Mouse (Mus musculus) myocyte (in vitro differentiated cells): ENCODE data around the gene Pgm5.

Experiments used
- CEBPB ChIP-seq: IDR thresholded peaks from 2 replicates; pipeline ENCODE4 v1.6.1; 2011; ENCODE audit warnings: mild to moderate bottlenecking, moderate library complexity; ENCODE audit not compliant: poor library complexity, insufficient read depth, severe bottlenecking
- E2F4 ChIP-seq: IDR thresholded peaks from one replicate; pipeline ENCODE4 v1.6.1; 2011; ENCODE audit warnings: mild to moderate bottlenecking, control low read depth, moderate library complexity; ENCODE audit not compliant: insufficient read depth
- MAX ChIP-seq: IDR thresholded peaks from one replicate; pipeline ENCODE4 v1.6.1; 2011; ENCODE audit warnings: low read depth, mild to moderate bottlenecking, control low read depth
- MYOD1 ChIP-seq, 3 experiments: IDR thresholded peaks; one replicate each; pipeline ENCODE4 v1.6.1; 2011; ENCODE audit warnings: control low read depth in 2 of 3, low read depth in 2 of 3, mild to moderate bottlenecking in 2 of 3, moderate library complexity in 1 of 3; ENCODE audit not compliant: insufficient read length in 2 of 3, control insufficient read depth in 1 of 3
- MYOG ChIP-seq, 3 experiments: IDR thresholded peaks; one replicate each; pipeline ENCODE4 v1.6.1; 2011; ENCODE audit warnings: control low read depth in 2 of 3, low read depth in 2 of 3, mild to moderate bottlenecking in 2 of 3; ENCODE audit not compliant: insufficient read length in 2 of 3, control insufficient read depth in 1 of 3, insufficient read depth in 1 of 3
- POLR2A ChIP-seq: IDR thresholded peaks from one replicate; pipeline ENCODE4 v1.6.1; 2011; ENCODE audit warnings: low read depth, mild to moderate bottlenecking, control low read depth, moderate library complexity; ENCODE audit not compliant: insufficient read length
- POLR2AphosphoS2 ChIP-seq: IDR thresholded peaks from one replicate; pipeline ENCODE4 v1.6.1; 2011; ENCODE audit warnings: low read depth, control low read depth; ENCODE audit not compliant: insufficient read length
- REST ChIP-seq: IDR thresholded peaks from one replicate; pipeline ENCODE4 v1.6.1; 2011; ENCODE audit warnings: mild to moderate bottlenecking, control low read depth, moderate library complexity; ENCODE audit not compliant: insufficient read depth, insufficient read length
- TCF12 ChIP-seq: IDR thresholded peaks from one replicate; pipeline ENCODE4 v1.6.1; 2011; ENCODE audit warnings: mild to moderate bottlenecking, control low read depth; ENCODE audit not compliant: poor library complexity, insufficient read depth, severe bottlenecking
- TCF3 ChIP-seq: IDR thresholded peaks from one replicate; pipeline ENCODE4 v1.6.1; 2011; ENCODE audit warnings: low read depth, control low read depth; ENCODE audit not compliant: insufficient read length
- USF1 ChIP-seq: IDR thresholded peaks from one replicate; pipeline ENCODE4 v1.6.1; 2011; ENCODE audit warnings: low read depth, mild to moderate bottlenecking, control low read depth, moderate library complexity

GRCm38 (mm10) chr19:24646162-24646829 lies 215.4 kb downstream of the Pgm5 start:
- TF ChIP-seq POLR2A (no peak), CEBPB (no peak), USF1 (no peak), MAX (no peak), REST (no peak), MYOD1 (IDR thresholded peaks at IDR 0.05; ENCODE audit: control insufficient read depth in 1 of 3, insufficient read length in 2 of 3, low read depth in 2 of 3) (no peak), TCF3 (no peak), MYOG (IDR thresholded peaks at IDR 0.05; ENCODE audit: control insufficient read depth in 1 of 3, insufficient read depth in 1 of 3, insufficient read length in 2 of 3, low read depth in 2 of 3) (no peak), TCF12 (no peak), POLR2AphosphoS2 (no peak), E2F4 (no peak)
